Mouse (Mus musculus) liver, embryonic 14.5 days (tissue): ENCODE results near the gene Dse.

Source experiments
- CTCF ChIP-seq: IDR thresholded peaks from 2 replicates; pipeline ENCODE4 v1.5.1; 2016; ENCODE audit warnings: antibody characterized with exemption, low read depth, control low read depth
- EP300 ChIP-seq: IDR thresholded peaks from 2 replicates; pipeline ENCODE4 v1.6.1; 2016; ENCODE audit warnings: antibody characterized with exemption, low read depth

DNA sequence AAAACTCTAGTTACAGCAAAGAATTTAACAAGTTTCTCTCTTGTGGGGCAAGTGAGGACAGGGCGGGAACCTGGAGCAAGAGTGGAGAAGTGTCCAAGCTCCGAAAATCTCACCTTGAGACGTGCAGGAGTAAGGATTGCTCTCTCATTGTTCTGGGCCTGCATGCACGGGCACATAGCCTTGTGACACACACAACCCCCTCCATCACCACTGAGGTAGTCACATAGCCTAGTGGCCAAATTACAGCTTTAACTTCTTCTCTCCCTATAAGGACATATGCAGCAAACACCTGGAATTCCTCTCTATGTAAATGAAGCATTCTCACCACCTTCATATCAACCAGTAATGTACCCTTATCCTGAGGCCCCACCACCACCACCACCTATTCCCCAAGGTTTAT is 22.0 kb upstream of the Dse start:
- TF ChIP-seq CTCF (no peak), EP300 (no peak)
